Mouse (Mus musculus): ENCODE measurements around the gene Ube2e2. TPM values are rescaled to one million over a fixed set of nuclear protein-coding genes. Genes with fewer than 3 reads are reported as not detected.

Gene Ube2e2
- 100 to 1,000 TPM; 159 to 165 TPM for total RNA-seq (2021)

DNA sequence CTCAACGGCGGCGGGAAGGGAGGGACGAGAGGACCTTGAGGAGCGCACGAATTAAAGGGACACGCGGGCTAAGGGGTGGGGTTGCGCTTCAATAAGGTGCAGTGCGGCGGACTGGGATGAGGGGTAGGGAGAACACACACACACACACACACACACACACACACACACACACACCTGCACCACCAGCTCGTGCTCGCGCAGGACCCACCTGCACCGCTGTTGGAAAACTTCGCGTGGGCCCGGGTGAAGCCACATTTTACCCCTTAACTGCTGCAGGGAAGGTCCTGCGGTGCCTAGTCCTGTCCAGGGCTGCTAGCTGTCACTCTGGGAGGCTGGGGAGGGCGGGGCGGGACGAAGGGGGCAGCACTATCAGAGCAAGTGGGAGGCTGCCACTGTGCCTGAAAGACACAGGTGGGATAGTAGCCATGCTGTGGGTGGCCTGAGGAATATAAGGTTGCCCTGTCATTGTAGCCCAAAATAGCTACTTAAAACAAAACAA lies at the start of gene Ube2e2:
Gene Ube2e2, minus strand, starts transcription at position 321 of the 499 bp plus-strand sequence.
- DNase-seq (ENCODE audit: extremely low spot score in 1 of 2, low spot score in 2 of 2) = no peak
- intact Hi-C loops (cut with DNase I) = no loop called here

GRCm38 (mm10) chr14:18940068-18940467 lies 46.0 kb upstream of the Ube2e2 start:
- intact Hi-C loops (cut with DNase I) = no loop called here
- DNase-seq (ENCODE audit: extremely low spot score in 1 of 2, low spot score in 2 of 2) = no peak

GRCm38 (mm10) chr14:18903553-18903952 lies 9.5 kb upstream of the Ube2e2 start:
- intact Hi-C loops (cut with DNase I) = no loop called here
- DNase-seq (ENCODE audit: extremely low spot score in 1 of 2, low spot score in 2 of 2) = no peak

DNA sequence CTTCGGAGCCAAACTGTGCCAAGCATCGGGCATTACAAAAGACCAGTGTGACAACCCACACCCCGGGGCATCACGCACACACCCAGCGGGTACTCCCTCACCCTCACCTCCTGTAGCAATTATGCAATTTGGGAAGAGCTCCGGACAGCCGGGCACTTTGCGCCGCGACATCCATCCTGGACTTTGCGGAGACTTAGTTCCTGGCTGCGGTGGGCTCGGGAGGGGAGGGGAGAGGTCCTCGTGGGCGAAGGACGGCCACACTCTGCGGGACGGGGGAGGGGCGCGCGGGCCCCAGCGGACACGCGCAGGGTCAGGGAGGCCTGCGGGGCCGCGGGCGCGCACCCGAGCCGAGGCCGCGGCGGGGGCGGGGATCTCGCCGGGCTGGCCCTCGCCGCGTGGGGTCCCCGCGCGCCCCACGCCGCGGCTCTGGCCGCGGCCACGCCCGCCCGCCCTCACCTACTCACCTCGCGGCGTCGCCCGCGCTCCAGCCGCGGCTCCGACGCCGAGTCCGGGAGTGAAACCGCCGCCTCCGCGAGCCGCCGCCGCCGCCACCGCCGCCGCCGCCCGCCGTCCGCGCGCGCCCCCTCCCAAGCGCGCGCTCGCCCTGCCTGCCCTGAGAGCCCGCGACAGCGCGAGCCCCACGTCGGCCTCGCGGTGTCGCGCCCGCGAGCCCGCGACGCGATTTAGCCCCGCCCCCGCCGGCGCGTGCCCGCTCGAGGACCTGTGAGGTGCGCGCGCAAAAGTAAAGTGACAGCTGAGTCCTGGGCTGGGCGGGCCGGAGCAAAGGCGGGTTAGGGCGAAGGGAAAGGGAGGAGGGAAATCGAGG lies 733 bp downstream of the Ube2e2 start:
- intact Hi-C loops (cut with DNase I) = no loop called here
- peak; percentile 74 to 96 for DNase-seq (ENCODE audit: extremely low spot score in 1 of 2, low spot score in 2 of 2)

DNA sequence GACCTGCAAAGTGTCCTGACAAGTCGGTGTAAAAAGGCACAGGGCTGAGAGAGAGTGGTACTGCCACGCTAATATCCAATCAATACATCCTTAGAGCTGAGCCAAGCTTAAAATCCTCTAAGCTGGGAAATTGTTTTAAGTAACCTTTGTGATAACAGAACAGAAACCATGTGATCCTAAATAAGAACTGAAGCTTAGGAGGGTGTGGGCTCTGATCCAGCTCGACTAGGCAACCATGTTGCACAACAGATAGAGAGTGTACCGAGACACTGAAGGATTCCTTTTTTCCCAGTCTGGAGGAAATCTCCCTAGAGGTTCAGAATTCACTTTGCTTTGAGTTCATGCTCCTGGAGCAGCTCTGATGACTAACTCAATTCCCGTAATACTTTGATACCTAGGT lies 4.5 kb downstream of the Ube2e2 start:
- intact Hi-C loops (cut with DNase I) = no loop called here
- DNase-seq (ENCODE audit: extremely low spot score in 1 of 2, low spot score in 2 of 2) = no peak

GRCm38 (mm10) chr14:18882493-18882892 lies 11.6 kb downstream of the Ube2e2 start:
- intact Hi-C loops (cut with DNase I) = no loop called here
- no peak for DNase-seq (ENCODE audit: extremely low spot score in 1 of 2, low spot score in 2 of 2)

DNA sequence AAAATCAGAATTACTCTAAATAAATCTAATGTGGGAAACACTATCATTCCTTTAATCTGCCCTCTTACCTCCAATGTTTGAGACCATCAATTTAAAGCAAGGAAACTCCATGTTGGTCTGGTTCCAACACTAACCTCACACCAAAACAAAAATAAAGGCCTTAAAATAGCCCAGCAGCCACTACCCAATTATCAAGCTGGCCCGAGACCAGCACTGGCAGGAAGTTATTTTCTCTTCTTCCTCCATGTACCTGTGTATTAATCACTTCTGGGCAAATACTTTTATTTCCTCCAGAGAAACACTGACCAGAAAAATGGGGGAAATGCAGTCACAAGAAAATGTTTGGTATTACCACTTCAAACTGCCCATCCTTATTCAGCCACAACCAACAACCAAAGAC lies 23.4 kb downstream of the Ube2e2 start:
- DNase-seq (ENCODE audit: extremely low spot score in 1 of 2, low spot score in 2 of 2) = no peak
- intact Hi-C loops (cut with DNase I) = no loop called here

- DNase-seq (ENCODE audit: extremely low spot score in 1 of 2, low spot score in 2 of 2) = no peak
- intact Hi-C loops (cut with DNase I) = no loop called here
These were observed 65.4 kb downstream of the Ube2e2 start for GRCm38 (mm10) chr14:18828661-18829060.

DNA sequence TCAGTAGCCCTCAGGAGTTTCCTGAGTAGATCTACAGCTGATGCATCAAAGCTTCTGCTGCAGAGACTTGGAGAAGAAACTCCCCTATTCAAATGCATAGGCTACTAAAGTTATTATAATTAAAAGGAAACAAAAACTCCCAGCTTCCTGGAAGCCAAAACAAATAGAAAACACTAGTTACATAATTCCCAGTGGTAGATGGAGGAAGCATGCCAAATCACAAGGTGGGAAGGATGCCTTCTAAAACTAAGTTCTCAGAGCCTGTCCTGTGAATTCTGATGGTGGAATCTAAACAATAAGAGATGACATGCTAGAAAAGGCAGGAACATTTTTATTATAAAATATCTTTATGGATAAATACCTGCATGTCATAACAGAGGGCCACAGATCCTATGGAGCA lies 67.3 kb downstream of the Ube2e2 start:
- intact Hi-C loops (cut with DNase I) = no loop called here
- DNase-seq (ENCODE audit: extremely low spot score in 1 of 2, low spot score in 2 of 2) = no peak

- intact Hi-C loops (cut with DNase I) = no loop called here
- DNase-seq (ENCODE audit: extremely low spot score in 1 of 2, low spot score in 2 of 2) = no peak
These were observed 73.4 kb downstream of the Ube2e2 start for GRCm38 (mm10) chr14:18820713-18821112.

DNA sequence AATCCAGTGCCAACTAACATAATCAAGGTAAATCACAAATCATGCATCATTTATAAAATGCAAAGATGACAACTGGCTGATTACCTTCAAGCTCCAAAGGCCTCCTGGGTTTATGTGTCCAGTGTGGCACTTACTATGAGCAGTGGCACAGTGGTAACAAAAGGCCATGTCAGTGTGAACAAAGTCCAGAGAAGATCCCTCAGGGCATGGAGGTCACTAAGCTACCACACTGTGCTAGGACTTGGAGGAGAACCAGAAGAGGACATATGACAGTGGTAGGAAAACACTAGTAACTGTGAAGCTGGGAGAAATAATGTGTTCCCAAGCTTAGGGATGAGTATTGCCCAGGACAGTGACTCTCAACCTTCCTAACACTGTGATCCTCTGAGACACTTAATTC lies 97.2 kb downstream of the Ube2e2 start:
- DNase-seq (ENCODE audit: extremely low spot score in 1 of 2, low spot score in 2 of 2) = no peak
- intact Hi-C loops (cut with DNase I) = no loop called here

GRCm38 (mm10) chr14:18795787-18796186 lies 98.3 kb downstream of the Ube2e2 start:
- intact Hi-C loops (cut with DNase I) = no loop called here

GRCm38 (mm10) chr14:18778993-18779675 lies 114.9 kb downstream of the Ube2e2 start:
- DNase-seq (ENCODE audit: extremely low spot score in 1 of 2, low spot score in 2 of 2) = no peak
- intact Hi-C loops (cut with DNase I) = no loop called here

More at GRCm38 (mm10) chr14:18795787-18796186, 98.3 kb downstream of the Ube2e2 start:
- DNase-seq (ENCODE audit: extremely low spot score in 1 of 2, low spot score in 2 of 2) = no peak

- intact Hi-C loops (cut with DNase I) = no loop called here
- DNase-seq (ENCODE audit: extremely low spot score in 1 of 2, low spot score in 2 of 2) = no peak
These were observed 115.8 kb downstream of the Ube2e2 start for GRCm38 (mm10) chr14:18778241-18778640.

DNA sequence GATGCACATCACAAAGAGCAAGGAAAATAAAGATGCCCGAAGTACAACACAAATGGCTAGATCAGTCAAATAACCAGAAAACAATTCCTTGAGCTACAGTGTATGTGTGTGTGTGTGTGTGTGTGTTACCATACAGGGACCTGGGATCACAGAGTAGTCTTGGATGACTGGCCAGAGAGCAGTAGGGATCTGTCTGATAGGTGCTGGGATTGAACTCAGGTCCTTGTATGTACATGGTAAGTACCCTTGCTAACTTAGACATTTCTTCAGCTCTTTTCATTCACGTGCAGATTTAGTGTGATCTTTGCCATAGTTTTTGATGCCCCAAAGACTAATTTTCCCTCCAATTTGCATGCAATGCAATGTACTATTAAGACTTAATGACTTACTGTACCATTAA lies 117.9 kb downstream of the Ube2e2 start:
- intact Hi-C loops (cut with DNase I) = no loop called here
- no peak for DNase-seq (ENCODE audit: extremely low spot score in 1 of 2, low spot score in 2 of 2)

DNA sequence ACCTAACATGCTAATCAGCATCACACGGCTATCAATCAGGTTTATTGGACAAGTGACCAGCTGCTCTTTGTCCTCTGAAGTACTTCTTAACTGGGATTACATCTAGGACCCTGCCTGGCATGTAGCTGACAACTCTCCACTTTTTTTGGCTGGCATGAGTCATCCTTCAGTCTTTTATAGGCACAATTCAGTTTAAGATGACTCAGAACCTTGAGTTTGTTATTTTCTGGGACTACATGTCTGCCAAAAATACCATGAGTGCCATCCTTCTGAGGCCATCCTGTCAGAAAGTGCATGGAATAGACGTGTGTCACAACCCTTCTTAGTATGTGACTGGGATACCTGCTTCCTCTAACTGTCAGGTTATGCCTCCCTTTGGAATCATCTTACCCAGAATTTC lies 120.3 kb downstream of the Ube2e2 start:
- DNase-seq (ENCODE audit: extremely low spot score in 1 of 2, low spot score in 2 of 2) = no peak
- intact Hi-C loops (cut with DNase I) = no loop called here

GRCm38 (mm10) chr14:18759601-18760356 lies 134.3 kb downstream of the Ube2e2 start:
- intact Hi-C loops (cut with DNase I) = no loop called here
- DNase-seq (ENCODE audit: extremely low spot score in 1 of 2, low spot score in 2 of 2) = no peak

DNA sequence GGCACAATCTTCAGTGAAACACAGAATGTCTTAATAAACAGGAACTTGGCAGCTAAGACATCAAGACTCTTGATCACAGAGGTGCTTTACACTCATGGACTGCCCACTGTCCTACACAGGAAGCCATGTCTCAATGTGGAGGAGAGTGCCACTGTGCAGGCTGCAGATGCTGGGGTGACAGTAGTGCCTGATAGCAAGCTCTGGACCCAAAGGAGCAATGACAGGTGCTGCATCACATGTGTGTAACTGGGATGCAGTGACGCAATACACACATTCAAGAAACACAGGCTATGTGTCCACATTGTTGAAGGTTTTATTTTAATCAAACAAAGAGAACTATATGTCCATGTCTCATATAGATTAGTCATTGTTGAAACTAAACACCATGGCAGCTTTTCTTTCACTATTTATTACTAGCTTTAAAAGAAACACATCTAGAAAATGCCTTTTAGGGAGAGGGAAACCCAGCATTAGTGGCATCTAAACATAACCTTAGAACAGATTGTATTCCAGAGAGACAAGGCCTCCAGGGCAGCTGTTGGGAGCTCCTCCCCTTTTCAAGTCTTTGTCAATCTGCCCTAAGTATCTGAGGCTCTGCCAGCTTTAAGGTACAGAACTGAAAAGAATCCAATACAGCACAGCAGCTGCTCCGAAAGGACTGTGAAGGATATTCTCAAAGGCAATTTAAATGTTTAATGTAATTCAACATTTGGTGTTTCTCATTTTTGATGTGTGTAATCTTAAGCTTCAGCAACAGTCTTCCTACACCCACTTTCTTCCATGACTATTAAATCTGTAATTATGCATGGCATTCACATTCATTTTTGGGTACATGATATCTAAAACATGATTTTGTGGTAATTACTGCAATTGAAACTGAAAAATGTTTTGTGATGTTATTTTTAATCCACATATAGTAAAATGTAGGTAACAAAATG lies 135.2 kb downstream of the Ube2e2 start:
- peak in 1 of 2 experiments; percentile 41 for DNase-seq (ENCODE audit: extremely low spot score in 1 of 2, low spot score in 2 of 2)
- intact Hi-C loops (cut with DNase I) = no loop called here

All from left cerebral cortex, postnatal 10 days (tissue).